8 mouse cellular contexts compared by ENCODE assay signal in the genomic region with DNA sequence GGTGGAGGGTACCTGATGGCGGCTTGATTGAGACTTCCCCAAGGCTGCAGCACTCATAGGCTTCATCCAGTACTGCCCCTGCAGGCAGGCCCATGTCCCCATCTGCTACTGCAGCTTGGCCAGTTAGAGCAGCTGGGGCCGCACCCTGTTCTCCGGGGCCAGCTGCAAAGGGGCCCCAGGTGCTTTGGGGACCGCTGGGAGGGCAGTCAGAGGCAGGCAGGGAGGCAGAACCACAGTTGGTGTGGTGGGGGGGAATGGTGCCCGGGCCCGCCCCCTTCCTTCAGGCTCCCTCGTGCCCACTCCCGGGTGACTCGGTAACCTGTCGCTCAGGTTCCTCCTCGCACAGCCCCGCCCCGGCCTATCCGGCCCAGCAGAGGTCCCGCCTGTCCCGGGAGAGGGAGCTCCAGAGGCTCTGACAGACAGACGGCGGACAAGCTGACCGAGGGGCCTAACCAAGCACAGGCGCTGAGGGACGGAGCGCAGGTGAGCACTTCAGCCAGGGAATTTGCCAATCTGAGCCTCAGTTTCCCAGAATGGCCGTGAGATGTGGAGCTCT. TPM values are rescaled to one million over a fixed set of nuclear protein-coding genes. Genes with fewer than 3 reads are reported as not detected.
DNase-seq lines count a peak whose midpoint lies in the region; ATAC-seq and TF ChIP-seq lines count a peak whose summit lies in the region.

A gene (plus strand): TSS at position 305 of the 556 bp plus-strand sequence.

- no peak within 1 kb of the TSS for H3K27ac ChIP-seq in heart, embryonic 11.5 days (ENCODE audit: low read depth, low read length)
- H3K27ac ChIP-seq in forebrain, embryonic 12.5 days = no peak within 1 kb of the TSS
- H3K27ac ChIP-seq in liver, postnatal 0 days (ENCODE audit: low read depth) = peak within 1 kb of the TSS; percentile 92
- H3K27ac ChIP-seq in neural tube, embryonic 15.5 days (replicated peaks) = no peak within 1 kb of the TSS

- WGBS in heart, embryonic 11.5 days (ENCODE audit: insufficient replicate concordance) = 4% methylated on average over 23 of the region's 23 CpGs
- 5% methylated on average over 23 of the region's 23 CpGs for WGBS in forebrain, embryonic 12.5 days
- WGBS in liver, postnatal 0 days (ENCODE audit: insufficient replicate concordance) = 5% methylated on average over 21 of the region's 23 CpGs
- 3% methylated on average over 23 of the region's 23 CpGs for WGBS in neural tube, embryonic 15.5 days

- no peak for TF ChIP-seq EP300 in liver, postnatal 0 days (IDR thresholded peaks at IDR 0.05; ENCODE audit: low read depth)

- DNase-seq in heart, postnatal 25 days (ENCODE audit: low spot score) = no peak
- peak; percentile 91 for DNase-seq in kidney, adult 11 months
- peak; percentile 85 for DNase-seq in liver, postnatal 0 days
- DNase-seq in left cerebral cortex, postnatal 25 days (ENCODE audit: low spot score in 2 of 2) = no peak
- DNase-seq in adrenal gland, adult 2 months = no peak

- peaks cover 9% of the 10 kb centered on the region for H3K4me1 ChIP-seq in heart, embryonic 11.5 days (ENCODE audit: control insufficient read depth, insufficient read depth, low read length)
- H3K4me1 ChIP-seq in forebrain, embryonic 12.5 days = peaks cover 7% of the 10 kb centered on the region
- peaks cover 29% of the 10 kb centered on the region for H3K4me1 ChIP-seq in liver, postnatal 0 days (ENCODE audit: insufficient read depth)
- H3K4me1 ChIP-seq in neural tube, embryonic 15.5 days = peaks cover 6% of the 10 kb centered on the region

- no peaks in the 10 kb centered on the region for H3K9me3 ChIP-seq in heart, embryonic 11.5 days (replicated peaks; ENCODE audit: control insufficient read depth, low read length)
- H3K9me3 ChIP-seq in forebrain, embryonic 12.5 days = no peaks in the 10 kb centered on the region
- no peaks in the 10 kb centered on the region for H3K9me3 ChIP-seq in liver, postnatal 0 days (ENCODE audit: low read length)
- no peaks in the 10 kb centered on the region for H3K9me3 ChIP-seq in neural tube, embryonic 15.5 days (replicated peaks)

- peak within 1 kb of the TSS; percentile 71 for H3K4me2 ChIP-seq in heart, embryonic 11.5 days
- H3K4me2 ChIP-seq in forebrain, embryonic 12.5 days = peak within 1 kb of the TSS; percentile 39
- H3K4me2 ChIP-seq in liver, postnatal 0 days (ENCODE audit: low read depth, low read length) = peak within 1 kb of the TSS; percentile 73
- H3K4me2 ChIP-seq in neural tube, embryonic 15.5 days = peak within 1 kb of the TSS; percentile 41

- intact Hi-C loops in heart, postnatal 25 days (cut with DNase I) = no loop called here
- intact Hi-C loops in left cerebral cortex, postnatal 25 days (cut with DNase I) = no loop called here

- H3K4me3 ChIP-seq in heart, embryonic 11.5 days (ENCODE audit: low read depth, low read length) = peak within 1 kb of the TSS; percentile 27
- 0 out of 2 replicates have a peak within 1 kb of the TSS, but pooled peaks have one; percentile 0 for H3K4me3 ChIP-seq in forebrain, embryonic 12.5 days (replicated peaks)
- H3K4me3 ChIP-seq in liver, postnatal 0 days (ENCODE audit: low read depth, low read length) = peak within 1 kb of the TSS; percentile 51
- no peak within 1 kb of the TSS for H3K4me3 ChIP-seq in neural tube, embryonic 15.5 days (replicated peaks)

- H3K27me3 ChIP-seq in heart, embryonic 11.5 days (ENCODE audit: control insufficient read depth, insufficient read depth, low read length) = peaks cover 12% of the 10 kb centered on the region
- peaks cover 32% of the 10 kb centered on the region for H3K27me3 ChIP-seq in forebrain, embryonic 12.5 days
- no peaks in the 10 kb centered on the region for H3K27me3 ChIP-seq in liver, postnatal 0 days (ENCODE audit: insufficient read depth, low read length)
- H3K27me3 ChIP-seq in neural tube, embryonic 15.5 days (replicated peaks) = peaks cover 10% of the 10 kb centered on the region; the same call in 1 of the 2 replicates

- H3K9ac ChIP-seq in heart, embryonic 11.5 days (ENCODE audit: low read depth, low read length) = peak within 1 kb of the TSS; percentile 52; the same call in 1 of the 2 replicates
- H3K9ac ChIP-seq in forebrain, embryonic 12.5 days = peak within 1 kb of the TSS; percentile 49
- peak within 1 kb of the TSS; percentile 67 for H3K9ac ChIP-seq in liver, postnatal 0 days (replicated peaks)
- no peak within 1 kb of the TSS for H3K9ac ChIP-seq in neural tube, embryonic 15.5 days (replicated peaks)

- ATAC-seq in heart, embryonic 11.5 days (replicated peaks; ENCODE audit: insufficient number of reproducible peaks, low FRiP score, low TSS enrichment) = no peak
- no peak for ATAC-seq in forebrain, embryonic 12.5 days (ENCODE audit: low FRiP score)
- ATAC-seq in liver, postnatal 0 days = peak; percentile 69
- ATAC-seq in neural tube, embryonic 15.5 days (ENCODE audit: low FRiP score) = no peak

- H3K36me3 ChIP-seq in heart, embryonic 11.5 days (ENCODE audit: control insufficient read depth, insufficient read depth, low read length) = no peaks in the 10 kb centered on the region
- H3K36me3 ChIP-seq in forebrain, embryonic 12.5 days (replicated peaks) = peaks cover 22% of the 10 kb centered on the region
- peaks cover 7% of the 10 kb centered on the region for H3K36me3 ChIP-seq in liver, postnatal 0 days (replicated peaks; ENCODE audit: insufficient read depth, low read length)
- H3K36me3 ChIP-seq in neural tube, embryonic 15.5 days = peaks cover 9% of the 10 kb centered on the region

- peak; percentile 56; the same call in 1 of the 2 replicates for TF ChIP-seq CTCF in liver, postnatal 0 days (IDR thresholded peaks at IDR 0.05; ENCODE audit: low read depth)

RNA-seq across cellular contexts. Expression of the gene that starts here (rescaled TPM):
- polyA plus RNA-seq in heart, embryonic 11.5 days (2014; fragmentation: Nextera tagmentation; extraction: Ambion mirVana) = 0.51 and 0.82 TPM in 2 replicates
- total RNA-seq in heart, postnatal 25 days (2021) = 1 to 10 TPM; 3.2 to 4.3 TPM
- polyA plus RNA-seq in forebrain, embryonic 12.5 days (2016; fragmentation: Nextera tagmentation; extraction: Ambion mirVana) = 1.2 and 1.7 TPM in 2 replicates
- 22.2 and 25.4 TPM in 2 replicates for polyA plus RNA-seq in liver, postnatal 0 days (2015; fragmentation: Nextera tagmentation; extraction: Ambion mirVana)
- polyA plus RNA-seq in neural tube, embryonic 15.5 days (2015; fragmentation: Nextera tagmentation; extraction: Ambion mirVana) = 0.23 and 10.7 TPM in 2 replicates
- total RNA-seq in left cerebral cortex, postnatal 25 days (2021) = 1 to 10 TPM; 3.0 to 3.3 TPM
- 1 to 10 TPM; 2.7 to 3.0 TPM for total RNA-seq in adrenal gland, adult 2 months (2021)
- 2.6 and 3.8 TPM in 2 replicates for polyA plus RNA-seq in adrenal gland, adult 2 months (2012; rRNA removed)

Comparison
In these comparisons a context has a peak if more than half of its experiments do, and no peak if none do; other contexts are left out.
1. DNase-seq: peak in kidney, adult 11 months (single experiment) and liver, postnatal 0 days (single experiment); none in heart, postnatal 25 days (single experiment), left cerebral cortex, postnatal 25 days (0 of 2) and adrenal gland, adult 2 months (single experiment).
2. Peak in every context shown above with its lines, with median percentiles within 50 percentile points of each other: H3K4me2 ChIP-seq.